Mouse (Mus musculus) embryo, embryonic 11.5 days (tissue): ENCODE results near the gene Dtnbp1.

ENCODE experiments used
- DNase-seq: peaks from one replicate; pipeline ENCODE4 v3.0.0-alpha.2; 2012; ENCODE audit warnings: low read depth, low spot score

Dtnbp1 gene

GRCm38 (mm10) chr13:45001228-45001910, 578 bp downstream of the Dtnbp1 start:
- peak; percentile 31 for DNase-seq

- peak; percentile 30 for DNase-seq
Observed at GRCm38 (mm10) chr13:45000836-45001227, 1.1 kb downstream of the Dtnbp1 start.

GRCm38 (mm10) chr13:44999211-44999610, 2.7 kb downstream of the Dtnbp1 start:
- DNase-seq: no peak

GRCm38 (mm10) chr13:44996339-44996738, 5.6 kb downstream of the Dtnbp1 start:
- DNase-seq: no peak

GRCm38 (mm10) chr13:44992550-44993205, 9.3 kb downstream of the Dtnbp1 start:
- no peak for DNase-seq

GRCm38 (mm10) chr13:44991936-44992335, 10.0 kb downstream of the Dtnbp1 start:
- no peak for DNase-seq

GRCm38 (mm10) chr13:44990073-44990682, 11.8 kb downstream of the Dtnbp1 start:
- no peak for DNase-seq

GRCm38 (mm10) chr13:44986352-44986751, 15.6 kb downstream of the Dtnbp1 start:
- DNase-seq: no peak

- no peak for DNase-seq
Observed at GRCm38 (mm10) chr13:44985321-44985720, 16.6 kb downstream of the Dtnbp1 start.

GRCm38 (mm10) chr13:44983635-44984401, 18.1 kb downstream of the Dtnbp1 start:
- DNase-seq: no peak

- no peak for DNase-seq
Observed at GRCm38 (mm10) chr13:44982799-44983198, 19.1 kb downstream of the Dtnbp1 start.

- DNase-seq: no peak
Observed at GRCm38 (mm10) chr13:44979433-44979832, 22.5 kb downstream of the Dtnbp1 start.

GRCm38 (mm10) chr13:44977483-44978141, 24.3 kb downstream of the Dtnbp1 start:
- DNase-seq: no peak

GRCm38 (mm10) chr13:44977059-44977458, 24.9 kb downstream of the Dtnbp1 start:
- DNase-seq: no peak

- no peak for DNase-seq
Observed at GRCm38 (mm10) chr13:44960542-44961291, 41.2 kb downstream of the Dtnbp1 start.

GRCm38 (mm10) chr13:44957049-44957448, 44.9 kb downstream of the Dtnbp1 start:
- no peak for DNase-seq

GRCm38 (mm10) chr13:44955781-44956180, 46.2 kb downstream of the Dtnbp1 start:
- no peak for DNase-seq

GRCm38 (mm10) chr13:44954232-44954568, 47.7 kb downstream of the Dtnbp1 start:
- no peak for DNase-seq

- DNase-seq: no peak
Observed at GRCm38 (mm10) chr13:44953546-44954231, 48.3 kb downstream of the Dtnbp1 start.

- no peak for DNase-seq
Observed at GRCm38 (mm10) chr13:44952393-44953086, 49.4 kb downstream of the Dtnbp1 start.
